Mouse (Mus musculus): Measurements from ENCODE around the gene Ybey. TPM values are rescaled to one million over a fixed set of nuclear protein-coding genes. Genes with fewer than 3 reads are reported as not detected.
A peak's percentile ranks its signal among the peaks of the same experiment; 100 is the strongest.

Ybey gene
- polyA plus RNA-seq, 1 experiment from 2014 or later = 4.6 TPM

DNA sequence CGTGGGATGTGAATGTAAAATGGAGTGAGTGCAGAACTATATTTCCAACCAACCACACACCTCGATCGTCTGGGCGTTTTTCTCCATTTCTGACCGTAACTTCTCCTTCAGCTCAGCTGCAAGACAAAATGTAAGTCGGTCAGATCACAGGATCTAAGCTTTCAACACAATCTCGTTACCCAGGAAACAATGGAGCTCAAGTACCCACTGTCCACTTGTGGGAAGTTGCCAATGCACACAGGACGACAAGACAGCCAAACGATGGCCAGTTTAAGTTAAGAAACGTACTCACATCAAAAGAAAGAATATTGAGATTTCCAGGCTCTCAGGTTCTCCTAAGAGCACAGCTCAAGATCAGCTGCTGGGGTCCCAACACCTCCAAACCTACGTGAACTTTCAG lies 35.0 kb downstream of the Ybey start:
- H3K4me3 ChIP-seq (ENCODE audit: low read depth, low read length) = no peak overlapping the region
- no peak overlapping the region for H3K27ac ChIP-seq (ENCODE audit: low read depth, low read length)
- WGBS (ENCODE audit: insufficient replicate concordance) = 90% methylated on average over 11 of the region's 11 CpGs
- ATAC-seq (replicated peaks; ENCODE audit: insufficient number of reproducible peaks, low FRiP score, low TSS enrichment) = no peak
- H3K4me1 ChIP-seq (ENCODE audit: control insufficient read depth, insufficient read depth, low read length) = no peaks in the 10 kb centered on the region
- H3K4me2 ChIP-seq = no peak overlapping the region
- no peak overlapping the region for H3K9ac ChIP-seq (ENCODE audit: low read depth, low read length)
- peaks cover 54% of the 10 kb centered on the region for H3K36me3 ChIP-seq (ENCODE audit: control insufficient read depth, insufficient read depth, low read length)
- H3K27me3 ChIP-seq (ENCODE audit: control insufficient read depth, insufficient read depth, low read length) = no peaks in the 10 kb centered on the region
- H3K9me3 ChIP-seq (replicated peaks; ENCODE audit: control insufficient read depth, low read length) = no peaks in the 10 kb centered on the region

DNA sequence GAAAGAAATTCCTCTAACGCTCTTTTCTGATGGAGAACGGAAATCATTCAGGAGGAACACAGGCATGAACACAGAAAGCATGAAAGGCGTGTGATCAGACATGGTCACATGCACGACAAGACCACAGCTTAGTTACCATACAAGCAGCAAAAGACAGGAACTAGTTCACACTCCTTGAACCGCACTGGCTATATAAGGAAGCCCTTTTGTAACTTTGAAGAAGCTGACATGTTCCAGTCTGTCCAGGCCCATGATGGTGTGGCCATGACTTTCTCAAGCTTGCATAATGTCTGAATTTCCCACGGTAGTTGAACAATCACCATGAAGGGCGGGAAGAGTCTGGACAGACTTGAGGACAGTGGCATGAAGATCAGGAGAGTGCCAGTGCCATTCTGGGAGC lies 43.2 kb downstream of the Ybey start:
- no peak overlapping the region for H3K4me3 ChIP-seq (ENCODE audit: low read depth, low read length)
- no peak overlapping the region for H3K4me2 ChIP-seq
- no peak overlapping the region for H3K9ac ChIP-seq (ENCODE audit: low read depth, low read length)
- no peak for ATAC-seq (replicated peaks; ENCODE audit: insufficient number of reproducible peaks, low FRiP score, low TSS enrichment)
- peaks cover 41% of the 10 kb centered on the region for H3K36me3 ChIP-seq (ENCODE audit: control insufficient read depth, insufficient read depth, low read length)
- 93% methylated on average over 7 of the region's 7 CpGs for WGBS (ENCODE audit: insufficient replicate concordance)
- no peaks in the 10 kb centered on the region for H3K27me3 ChIP-seq (ENCODE audit: control insufficient read depth, insufficient read depth, low read length)
- H3K27ac ChIP-seq (ENCODE audit: low read depth, low read length) = no peak overlapping the region
- no peaks in the 10 kb centered on the region for H3K9me3 ChIP-seq (replicated peaks; ENCODE audit: control insufficient read depth, low read length)
- no peaks in the 10 kb centered on the region for H3K4me1 ChIP-seq (ENCODE audit: control insufficient read depth, insufficient read depth, low read length)

DNA sequence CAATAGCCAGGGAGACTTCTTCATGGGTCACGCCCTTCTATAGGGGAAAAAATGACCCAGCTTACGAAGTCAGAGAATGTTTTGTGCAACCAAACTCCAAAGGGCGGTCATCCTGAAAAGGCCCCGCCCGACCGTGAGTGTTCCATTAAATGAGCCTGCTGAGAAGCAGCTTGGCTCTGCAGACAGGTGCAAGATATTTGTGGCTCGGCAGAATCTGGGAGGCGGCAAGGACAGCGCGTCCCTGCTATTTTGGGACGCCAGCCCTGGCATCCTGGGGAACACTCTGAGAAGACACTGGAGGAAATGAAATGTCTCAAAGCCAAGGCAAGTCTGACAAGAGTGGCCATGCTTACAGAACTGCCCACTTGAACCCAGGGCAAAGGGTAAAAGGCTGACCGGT lies 52.1 kb downstream of the Ybey start:
- peaks cover 2% of the 10 kb centered on the region; the same call in 1 of the 2 replicates for H3K4me1 ChIP-seq (ENCODE audit: control insufficient read depth, insufficient read depth, low read length)
- no peak overlapping the region for H3K4me3 ChIP-seq (ENCODE audit: low read depth, low read length)
- H3K4me2 ChIP-seq = no peak overlapping the region
- 75% methylated on average over 12 of the region's 12 CpGs for WGBS (ENCODE audit: insufficient replicate concordance)
- no peak for ATAC-seq (replicated peaks; ENCODE audit: insufficient number of reproducible peaks, low FRiP score, low TSS enrichment)
- no peaks in the 10 kb centered on the region for H3K9me3 ChIP-seq (replicated peaks; ENCODE audit: control insufficient read depth, low read length)
- H3K27me3 ChIP-seq (ENCODE audit: control insufficient read depth, insufficient read depth, low read length) = no peaks in the 10 kb centered on the region
- peaks cover 52% of the 10 kb centered on the region for H3K36me3 ChIP-seq (ENCODE audit: control insufficient read depth, insufficient read depth, low read length)
- peak overlapping the region; percentile 76 for H3K27ac ChIP-seq (ENCODE audit: low read depth, low read length)
- H3K9ac ChIP-seq (ENCODE audit: low read depth, low read length) = no peak overlapping the region

Other genes with a start within 250 kb of the Ybey start
- gene Prmt2, start 231.2 kb downstream of the Ybey start, polyA plus RNA-seq (2014; fragmentation: Nextera tagmentation; extraction: Ambion mirVana) = 62.6 and 66.3 TPM in 2 replicates
- gene S100b, start 215.3 kb downstream of the Ybey start, polyA plus RNA-seq (2014; fragmentation: Nextera tagmentation; extraction: Ambion mirVana) = 0.39 and 0.44 TPM in 2 replicates
- gene Dip2a, start 123.8 kb downstream of the Ybey start, polyA plus RNA-seq (2014; fragmentation: Nextera tagmentation; extraction: Ambion mirVana) = 5.6 and 5.7 TPM in 2 replicates
- not detected in 2 replicates for gene AC141477.1, start 28.7 kb downstream of the Ybey start, polyA plus RNA-seq (2014; fragmentation: Nextera tagmentation; extraction: Ambion mirVana)
- 11.8 and 12.5 TPM in 2 replicates for gene Pcnt, start 26.3 kb downstream of the Ybey start, polyA plus RNA-seq (2014; fragmentation: Nextera tagmentation; extraction: Ambion mirVana)
- gene 2610028H24Rik, start 20.0 kb downstream of the Ybey start, polyA plus RNA-seq (2014; fragmentation: Nextera tagmentation; extraction: Ambion mirVana) = not detected in 2 replicates
- gene Mcm3ap, start 187 bp downstream of the Ybey start, polyA plus RNA-seq (2014; fragmentation: Nextera tagmentation; extraction: Ambion mirVana) = 34.2 and 51.2 TPM in 2 replicates
- 14.0 and 15.1 TPM in 2 replicates for gene Lss, start 62.5 kb upstream of the Ybey start, polyA plus RNA-seq (2014; fragmentation: Nextera tagmentation; extraction: Ambion mirVana)
- gene Spatc1l, start 93.2 kb upstream of the Ybey start, polyA plus RNA-seq (2014; fragmentation: Nextera tagmentation; extraction: Ambion mirVana) = not detected in 2 replicates
- 1.9 and 3.4 TPM in 2 replicates for gene Ftcd, start 106.5 kb upstream of the Ybey start, polyA plus RNA-seq (2014; fragmentation: Nextera tagmentation; extraction: Ambion mirVana)
- gene Col6a2, start 154.5 kb upstream of the Ybey start, polyA plus RNA-seq (2014; fragmentation: Nextera tagmentation; extraction: Ambion mirVana) = 11.6 and 16.3 TPM in 2 replicates